Mouse (Mus musculus) ES-E14 (cell line): ENCODE data around the gene Ppef2. TPM values are rescaled to one million over a fixed set of nuclear protein-coding genes. Genes with fewer than 3 reads are reported as not detected.

Experiments
- DNase-seq: peaks from one replicate; pipeline ENCODE4 v3.0.0-alpha.2; 2013; ENCODE audit warnings: low read depth, low spot score
- H3K27ac ChIP-seq: 2 replicates; pipeline ENCODE4 v1.5.1; 2012; ENCODE audit warnings: low read depth, mild to moderate bottlenecking, low read length, moderate library complexity, mixed read lengths; ENCODE audit not compliant: poor library complexity, insufficient read depth, severe bottlenecking
- H3K36me3 ChIP-seq: 2 replicates; pipeline ENCODE4 v1.6.1; 2012; ENCODE audit warnings: mild to moderate bottlenecking, low read length, moderate library complexity, mixed read lengths; ENCODE audit not compliant: control insufficient read depth, poor library complexity, insufficient read depth, severe bottlenecking
- H3K4me1 ChIP-seq, 2 experiments: fragments of 150-350 bp in 1 of 2; sonication (generic) in 1 of 2; 2 replicates each; pipeline ENCODE4 v1.6.1; 2012; ENCODE audit warnings: low read length in 2 of 2, mild to moderate bottlenecking in 1 of 2, mixed read lengths in 1 of 2; ENCODE audit not compliant: control insufficient read depth in 2 of 2, insufficient read depth in 2 of 2, poor library complexity in 1 of 2
- H3K4me3 ChIP-seq, 2 experiments: fragments of 150-350 bp in 1 of 2; sonication (generic) in 1 of 2; 2 replicates each; pipeline ENCODE4 v1.5.1; 2012; ENCODE audit warnings: low read length in 2 of 2, low read depth in 1 of 2, mild to moderate bottlenecking in 1 of 2, mixed read lengths in 1 of 2; ENCODE audit not compliant: insufficient read depth in 1 of 2, poor library complexity in 1 of 2, severe bottlenecking in 1 of 2
- H3K9ac ChIP-seq: 2 replicates; pipeline ENCODE4 v1.6.1; 2012; ENCODE audit warnings: low read depth, mild to moderate bottlenecking, low read length, mixed read lengths; ENCODE audit not compliant: poor library complexity, insufficient read depth, severe bottlenecking
- H3K9me3 ChIP-seq: fragments of 150-350 bp; sonication (generic); 2 replicates; pipeline ENCODE4 v1.6.1; 2012; ENCODE audit warnings: low read depth, mild to moderate bottlenecking, low read length; ENCODE audit not compliant: control insufficient read depth, insufficient read depth
- CHD2 ChIP-seq: IDR thresholded peaks from 2 replicates; pipeline ENCODE4 v1.6.1; 2014; ENCODE audit warnings: mild to moderate bottlenecking, low read depth, low read length, inconsistent platforms
- HCFC1 ChIP-seq: IDR thresholded peaks from 2 replicates; pipeline ENCODE4 v1.6.1; 2012; ENCODE audit warnings: low read length, inconsistent platforms, borderline replicate concordance; ENCODE audit not compliant: insufficient read depth
- MAFK ChIP-seq: IDR thresholded peaks from 2 replicates; pipeline ENCODE4 v1.6.1; 2014; ENCODE audit warnings: mild to moderate bottlenecking, low read depth, low read length, inconsistent platforms; ENCODE audit not compliant: insufficient read depth
- ZC3H11A ChIP-seq: IDR thresholded peaks from 2 replicates; pipeline ENCODE4 v1.6.1; 2012; ENCODE audit warnings: low read depth, mild to moderate bottlenecking, inconsistent platforms, low read length, borderline replicate concordance
- ZNF384 ChIP-seq: IDR thresholded peaks from 2 replicates; pipeline ENCODE4 v1.6.1; 2012; ENCODE audit warnings: low read depth, low read length, inconsistent platforms
- in situ Hi-C, 2 experiments: fragments of 600-800 bp; cut with MboI; formaldehyde crosslinking; loops; one replicate each; pipeline ENCODE4 v1.15.1; 2025; ENCODE audit warnings: low sequenced_read_pairs in 2 of 2, inconsistent platforms in 1 of 2; ENCODE audit not compliant: unreplicated experiment in 2 of 2
- total RNA-seq: library from RNA; depleted of rRNA; stranded (reverse); fragments of 300-350 nt; gene quantifications from 2 replicates; pipeline ENCODE4 v1.2.3, GENCODE M21; 2012

Ppef2 gene
- total RNA-seq, 1 experiment: 3.3 TPM

- Histone ChIP-seq H3K9ac (no peak overlapping the region), H3K4me1 (peaks cover 0 to 6% of the 10 kb centered on the region in 2 experiments; a peak in 2 of 4 replicates), H3K27ac (no peak overlapping the region), H3K36me3 (peaks cover 3% of the 10 kb centered on the region; the same call in 1 of the 2 replicates), H3K4me3 (no peak overlapping the region), H3K9me3 (no peaks in the 10 kb centered on the region)
- no peak for TF ChIP-seq CHD2
- no peak for TF ChIP-seq HCFC1
- TF ChIP-seq MAFK: no peak
- no peak for TF ChIP-seq ZNF384
- no peak for TF ChIP-seq ZC3H11A
- DNase-seq: no peak
- in situ Hi-C loops: no loop called here
These were observed 23.0 kb upstream of the Ppef2 start for GRCm38 (mm10) chr5:92278942-92279537.

GRCm38 (mm10) chr5:92277437-92278394, 21.6 kb upstream of the Ppef2 start, which contains the start of gene Naaa:
Gene Naaa, minus strand, starts transcription at chr5:92278170.
- DNase-seq: peak; percentile 63
- no peak for TF ChIP-seq MAFK
- no peak for TF ChIP-seq CHD2
- no peak for TF ChIP-seq ZC3H11A
- TF ChIP-seq ZNF384: no peak
- no peak for TF ChIP-seq HCFC1
- no peak within 1 kb of the TSS for H3K27ac ChIP-seq

GRCm38 (mm10) chr5:92270496-92270895, 14.4 kb upstream of the Ppef2 start:
- Histone ChIP-seq H3K4me3 (no peak overlapping the region), H3K9me3 (no peaks in the 10 kb centered on the region), H3K36me3 (no peaks in the 10 kb centered on the region; the same call in 1 of the 2 replicates), H3K9ac (no peak overlapping the region), H3K4me1 (peaks cover 0 to 7% of the 10 kb centered on the region in 2 experiments; a peak in 1 of 4 replicates), H3K27ac (no peak overlapping the region)
- in situ Hi-C loops: no loop called here
- TF ChIP-seq ZNF384 (no peak), HCFC1 (no peak), CHD2 (no peak), MAFK (no peak)
- DNase-seq: no peak

More at GRCm38 (mm10) chr5:92277437-92278394, 21.6 kb upstream of the Ppef2 start, which contains the start of gene Naaa:
- Histone ChIP-seq H3K36me3 (no peaks in the 10 kb centered on the region; the same call in 1 of the 2 replicates), H3K9ac (peak within 1 kb of the TSS; percentile 68), H3K4me3 (peak within 1 kb of the TSS; percentile 69 to 92), H3K9me3 (no peaks in the 10 kb centered on the region), H3K4me1 (peaks cover 0 to 10% of the 10 kb centered on the region in 2 experiments; a peak in 2 of 4 replicates)
- in situ Hi-C loops: no loop called here

GRCm38 (mm10) chr5:92263761-92264359, 7.8 kb upstream of the Ppef2 start:
- in situ Hi-C loops: no loop called here
- H3K4me1 ChIP-seq: no peaks in the 10 kb centered on the region
- peaks cover 1% of the 10 kb centered on the region; the same call in 1 of the 2 replicates for H3K36me3 ChIP-seq
- no peak for DNase-seq
- H3K4me3 ChIP-seq: no peak overlapping the region
- no peak overlapping the region for H3K27ac ChIP-seq
- H3K9ac ChIP-seq: no peak overlapping the region
- H3K9me3 ChIP-seq: no peaks in the 10 kb centered on the region
- TF ChIP-seq ZC3H11A (no peak), ZNF384 (no peak), CHD2 (no peak), MAFK (no peak), HCFC1 (no peak)
